Mouse (Mus musculus): ENCODE results near the gene Fbxl17. TPM values are rescaled to one million over a fixed set of nuclear protein-coding genes. Genes with fewer than 3 reads are reported as not detected.

Fbxl17 gene
- polyA plus RNA-seq, 1 experiment, result 9.3 TPM

DNA sequence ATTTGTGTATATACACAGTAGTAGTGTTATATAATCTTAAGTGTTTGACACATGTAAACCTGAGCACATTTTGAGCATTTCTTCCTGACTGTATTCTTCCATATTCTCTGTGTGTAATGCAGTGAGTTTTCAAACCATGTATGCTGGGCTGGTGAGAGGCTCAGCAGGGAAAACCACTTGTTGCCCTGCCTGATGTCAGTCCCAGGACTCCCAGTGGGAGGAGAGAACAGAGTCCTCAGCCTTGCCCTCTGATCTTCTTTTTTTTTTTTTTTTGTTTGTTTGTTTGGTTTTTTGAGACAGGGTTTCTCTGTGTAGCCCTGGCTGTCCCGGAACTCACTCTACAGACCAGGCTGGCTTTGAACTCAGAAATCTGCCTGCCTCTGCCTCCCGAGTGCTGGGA is 321.5 kb downstream of the Fbxl17 start:
- Histone ChIP-seq H3ac (ENCODE audit: control insufficient read depth, insufficient read length) (no peak overlapping the region), H3K4me3 (no peak overlapping the region), H3K4me2 (ENCODE audit: low read depth) (no peak overlapping the region), H3K79me2 (ENCODE audit: control insufficient read depth, insufficient read depth) (no peaks in the 10 kb centered on the region), H3K36me3 (ENCODE audit: control insufficient read depth, insufficient read depth) (no peaks in the 10 kb centered on the region), H3K27me3 (ENCODE audit: control insufficient read depth, insufficient read depth, insufficient read length) (no peaks in the 10 kb centered on the region)
- TF ChIP-seq MAX (IDR thresholded peaks at IDR 0.05; ENCODE audit: low read depth) (no peak), CEBPB (IDR thresholded peaks at IDR 0.05; ENCODE audit: insufficient read depth, poor library complexity, severe bottlenecking) (no peak), REST (IDR thresholded peaks at IDR 0.05; ENCODE audit: insufficient read depth, insufficient read length) (no peak), TCF3 (IDR thresholded peaks at IDR 0.05; ENCODE audit: insufficient read length, low read depth) (no peak), E2F4 (IDR thresholded peaks at IDR 0.05; ENCODE audit: insufficient read depth) (no peak), POLR2A (IDR thresholded peaks at IDR 0.05; ENCODE audit: insufficient read length, low read depth) (no peak), USF1 (IDR thresholded peaks at IDR 0.05; ENCODE audit: low read depth) (no peak), TCF12 (IDR thresholded peaks at IDR 0.05; ENCODE audit: insufficient read depth, poor library complexity, severe bottlenecking) (no peak), SRF (IDR thresholded peaks at IDR 0.05; ENCODE audit: control insufficient read depth, insufficient read length, low read depth) (no peak)

DNA sequence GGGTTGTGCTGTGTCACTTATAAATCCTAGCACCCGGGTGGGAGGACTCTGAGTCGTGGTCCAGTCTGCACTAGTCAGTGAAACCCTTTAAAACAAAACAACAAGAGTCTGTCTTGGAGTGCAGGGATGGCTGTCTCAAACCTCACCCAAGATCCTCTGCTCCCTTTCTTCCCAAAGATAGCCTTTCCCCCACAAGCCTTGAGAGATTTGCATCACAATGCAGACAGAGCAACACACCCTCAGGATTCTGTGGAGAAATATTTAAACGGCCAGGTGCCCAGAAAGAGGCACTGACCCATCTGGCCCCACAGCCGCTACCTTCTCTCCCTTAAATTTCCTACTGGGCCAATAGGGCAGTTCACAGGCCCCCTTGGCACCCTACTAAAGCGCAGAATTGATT is 323.4 kb downstream of the Fbxl17 start:
- H3ac ChIP-seq (ENCODE audit: control insufficient read depth, insufficient read length), result no peak overlapping the region
- TF ChIP-seq TCF3 (IDR thresholded peaks at IDR 0.05; ENCODE audit: insufficient read length, low read depth), result no peak
- no peak for TF ChIP-seq MAX (IDR thresholded peaks at IDR 0.05; ENCODE audit: low read depth)
- no peak for TF ChIP-seq USF1 (IDR thresholded peaks at IDR 0.05; ENCODE audit: low read depth)
- no peak for TF ChIP-seq SRF (IDR thresholded peaks at IDR 0.05; ENCODE audit: control insufficient read depth, insufficient read length, low read depth)
- TF ChIP-seq E2F4 (IDR thresholded peaks at IDR 0.05; ENCODE audit: insufficient read depth), result no peak
- TF ChIP-seq CEBPB (IDR thresholded peaks at IDR 0.05; ENCODE audit: insufficient read depth, poor library complexity, severe bottlenecking), result no peak
- no peak for TF ChIP-seq MYOD1 (IDR thresholded peaks at IDR 0.05; ENCODE audit: control insufficient read depth in 1 of 3, insufficient read length in 2 of 3, low read depth in 2 of 3)
- no peak for TF ChIP-seq TCF12 (IDR thresholded peaks at IDR 0.05; ENCODE audit: insufficient read depth, poor library complexity, severe bottlenecking)
- TF ChIP-seq POLR2A (IDR thresholded peaks at IDR 0.05; ENCODE audit: insufficient read length, low read depth), result no peak
- TF ChIP-seq REST (IDR thresholded peaks at IDR 0.05; ENCODE audit: insufficient read depth, insufficient read length), result no peak
- TF ChIP-seq MYOG (IDR thresholded peaks at IDR 0.05; ENCODE audit: control insufficient read depth in 1 of 3, insufficient read depth in 1 of 3, insufficient read length in 2 of 3, low read depth in 2 of 3), result no peak
- TF ChIP-seq POLR2AphosphoS2 (IDR thresholded peaks at IDR 0.05; ENCODE audit: insufficient read length, low read depth), result no peak
- no peak overlapping the region for H3K4me2 ChIP-seq (ENCODE audit: low read depth)
- no peaks in the 10 kb centered on the region for H3K36me3 ChIP-seq (ENCODE audit: control insufficient read depth, insufficient read depth)
- H3K4me3 ChIP-seq, result no peak overlapping the region
- no peaks in the 10 kb centered on the region for H3K79me2 ChIP-seq (ENCODE audit: control insufficient read depth, insufficient read depth)
- no peaks in the 10 kb centered on the region for H3K27me3 ChIP-seq (ENCODE audit: control insufficient read depth, insufficient read depth, insufficient read length)

DNA sequence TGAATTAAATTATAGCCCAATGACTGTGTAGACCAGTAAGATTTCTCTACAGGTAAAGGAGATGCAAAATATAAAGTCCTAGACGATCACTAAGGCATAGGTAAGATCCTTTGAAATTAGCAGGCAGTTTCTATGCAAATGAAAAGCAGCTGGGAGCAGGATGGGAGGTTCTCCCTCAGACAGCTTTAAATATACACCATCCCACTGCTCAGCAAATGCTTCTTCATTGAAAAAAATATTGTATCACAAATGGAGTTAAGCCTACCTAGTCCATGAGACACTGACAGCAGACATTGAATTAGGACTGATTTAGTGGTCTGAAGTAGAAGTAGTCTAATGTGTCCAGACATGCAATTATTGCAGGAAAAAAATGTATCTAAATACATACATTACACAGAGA is 327.1 kb downstream of the Fbxl17 start:
- Histone ChIP-seq H3K27me3 (ENCODE audit: control insufficient read depth, insufficient read depth, insufficient read length) (no peaks in the 10 kb centered on the region), H3K36me3 (ENCODE audit: control insufficient read depth, insufficient read depth) (no peaks in the 10 kb centered on the region), H3K79me2 (ENCODE audit: control insufficient read depth, insufficient read depth) (no peaks in the 10 kb centered on the region), H3K4me3 (no peak overlapping the region), H3ac (ENCODE audit: control insufficient read depth, insufficient read length) (no peak overlapping the region), H3K4me2 (ENCODE audit: low read depth) (no peak overlapping the region)
- TF ChIP-seq MYOD1 (IDR thresholded peaks at IDR 0.05; ENCODE audit: control insufficient read depth in 1 of 3, insufficient read length in 2 of 3, low read depth in 2 of 3) (no peak), POLR2A (IDR thresholded peaks at IDR 0.05; ENCODE audit: insufficient read length, low read depth) (no peak), MYOG (IDR thresholded peaks at IDR 0.05; ENCODE audit: control insufficient read depth in 1 of 3, insufficient read depth in 1 of 3, insufficient read length in 2 of 3, low read depth in 2 of 3) (no peak), REST (IDR thresholded peaks at IDR 0.05; ENCODE audit: insufficient read depth, insufficient read length) (no peak), SRF (IDR thresholded peaks at IDR 0.05; ENCODE audit: control insufficient read depth, insufficient read length, low read depth) (no peak), USF1 (IDR thresholded peaks at IDR 0.05; ENCODE audit: low read depth) (no peak), CEBPB (IDR thresholded peaks at IDR 0.05; ENCODE audit: insufficient read depth, poor library complexity, severe bottlenecking) (no peak), TCF12 (IDR thresholded peaks at IDR 0.05; ENCODE audit: insufficient read depth, poor library complexity, severe bottlenecking) (no peak), TCF3 (IDR thresholded peaks at IDR 0.05; ENCODE audit: insufficient read length, low read depth) (no peak), MAX (IDR thresholded peaks at IDR 0.05; ENCODE audit: low read depth) (no peak), POLR2AphosphoS2 (IDR thresholded peaks at IDR 0.05; ENCODE audit: insufficient read length, low read depth) (no peak), E2F4 (IDR thresholded peaks at IDR 0.05; ENCODE audit: insufficient read depth) (no peak)

DNA sequence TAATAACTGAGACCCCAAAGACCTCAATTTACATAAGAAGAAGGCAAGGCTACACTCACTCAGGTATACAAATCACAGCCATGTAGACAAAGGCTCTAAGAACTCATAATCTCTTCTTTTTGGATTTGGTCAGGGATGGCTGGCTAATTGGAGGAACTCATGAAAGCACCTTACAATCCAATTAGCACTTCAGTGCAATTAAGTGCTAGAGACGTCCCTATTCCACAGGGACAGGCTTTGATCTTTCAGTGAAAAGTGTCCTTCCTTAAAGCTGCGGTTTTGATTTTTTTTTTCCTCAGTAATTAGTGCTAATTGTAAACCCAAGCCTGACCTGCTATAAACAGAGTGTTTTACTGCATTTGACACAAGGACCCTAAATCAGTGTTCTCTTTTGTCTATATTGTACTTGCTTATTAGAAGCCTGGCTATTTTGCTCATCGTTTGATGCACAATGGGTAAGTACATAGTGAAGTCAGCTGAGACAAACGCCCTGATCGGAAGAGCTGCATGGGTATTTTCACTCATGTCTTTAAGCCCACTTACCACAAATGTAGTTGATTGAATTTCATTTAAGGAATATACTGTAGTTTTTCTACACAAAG is 327.8 kb downstream of the Fbxl17 start:
- TF ChIP-seq CEBPB (IDR thresholded peaks at IDR 0.05; ENCODE audit: insufficient read depth, poor library complexity, severe bottlenecking) (no peak), REST (IDR thresholded peaks at IDR 0.05; ENCODE audit: insufficient read depth, insufficient read length) (no peak), E2F4 (IDR thresholded peaks at IDR 0.05; ENCODE audit: insufficient read depth) (no peak), POLR2A (IDR thresholded peaks at IDR 0.05; ENCODE audit: insufficient read length, low read depth) (no peak), POLR2AphosphoS2 (IDR thresholded peaks at IDR 0.05; ENCODE audit: insufficient read length, low read depth) (no peak), MYOG (IDR thresholded peaks at IDR 0.05; ENCODE audit: control insufficient read depth in 1 of 3, insufficient read depth in 1 of 3, insufficient read length in 2 of 3, low read depth in 2 of 3) (no peak), MAX (IDR thresholded peaks at IDR 0.05; ENCODE audit: low read depth) (no peak), SRF (IDR thresholded peaks at IDR 0.05; ENCODE audit: control insufficient read depth, insufficient read length, low read depth) (no peak), USF1 (IDR thresholded peaks at IDR 0.05; ENCODE audit: low read depth) (no peak), TCF3 (IDR thresholded peaks at IDR 0.05; ENCODE audit: insufficient read length, low read depth) (no peak), TCF12 (IDR thresholded peaks at IDR 0.05; ENCODE audit: insufficient read depth, poor library complexity, severe bottlenecking) (no peak), MYOD1 (IDR thresholded peaks at IDR 0.05; ENCODE audit: control insufficient read depth in 1 of 3, insufficient read length in 2 of 3, low read depth in 2 of 3) (no peak)
- H3K36me3 ChIP-seq (ENCODE audit: control insufficient read depth, insufficient read depth), result no peaks in the 10 kb centered on the region
- no peaks in the 10 kb centered on the region for H3K79me2 ChIP-seq (ENCODE audit: control insufficient read depth, insufficient read depth)

More for the DNA sequence above, 327.8 kb downstream of the Fbxl17 start:
- no peak overlapping the region for H3K4me3 ChIP-seq
- no peak overlapping the region for H3ac ChIP-seq (ENCODE audit: control insufficient read depth, insufficient read length)
- H3K4me2 ChIP-seq (ENCODE audit: low read depth), result no peak overlapping the region
- no peaks in the 10 kb centered on the region for H3K27me3 ChIP-seq (ENCODE audit: control insufficient read depth, insufficient read depth, insufficient read length)

Data from myocyte (in vitro differentiated cells).